Mouse (Mus musculus) ES-Bruce4 (cell line): Measurements from ENCODE around the gene Ccdc40.

Experiments used
- CTCF ChIP-seq: IDR thresholded peaks from one replicate; pipeline ENCODE4 v1.8.1; 2011; ENCODE audit warnings: low read depth, low read length
- EP300 ChIP-seq: IDR thresholded peaks from 2 replicates; pipeline ENCODE4 v1.6.1; 2011; ENCODE audit warnings: low read depth, low read length; ENCODE audit not compliant: insufficient read depth

DNA sequence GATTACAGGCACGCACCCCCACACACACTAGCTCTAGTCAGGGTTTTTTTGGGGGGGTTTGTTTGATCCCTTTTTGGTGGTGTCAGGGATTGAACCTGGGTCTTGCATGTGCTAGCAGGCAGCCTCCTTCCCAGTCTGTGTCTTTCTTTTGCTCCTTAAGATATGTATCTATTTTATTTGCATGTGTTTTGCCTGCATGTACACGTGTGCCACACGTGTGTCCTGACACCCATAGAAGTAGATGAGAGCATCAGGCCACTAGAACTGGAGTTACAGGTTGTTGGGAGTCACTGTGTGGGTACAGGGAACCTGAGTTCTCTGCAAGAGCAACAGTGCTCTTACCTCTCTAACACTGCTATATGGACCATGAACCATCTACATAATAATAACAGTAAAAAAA, 39.1 kb upstream of the Ccdc40 start:
- TF ChIP-seq CTCF (no peak), EP300 (no peak)
